Mouse (Mus musculus): ENCODE data around the gene Decr2.

- TF ChIP-seq GATA1 (IDR thresholded peaks at IDR 0.05; ENCODE audit: borderline replicate concordance, low read length): no peak
- TF ChIP-seq FLI1 (IDR thresholded peaks at IDR 0.05; ENCODE audit: low read length): no peak
Observed at GRCm38 (mm10) chr17:26115956-26116487, 25.9 kb upstream of the Decr2 start.

Data from megakaryocyte, embryonic 14.5 days (primary cell).